Comparison of ENCODE assay signal across 8 mouse cellular contexts in genomic region chr1:64689561-64690212, GRCm38 (mm10). TPM values are rescaled to one million over a fixed set of nuclear protein-coding genes. Genes with fewer than 3 reads are reported as not detected.
A peak's percentile ranks its signal among the peaks of the same experiment; 100 is the strongest.
DNase-seq lines count a peak whose midpoint lies in the region; ATAC-seq and TF ChIP-seq lines count a peak whose summit lies in the region.

No protein-coding gene starts in this region.

- peak overlapping the region; percentile 65 for H3K9ac ChIP-seq in lung, embryonic 16.5 days (ENCODE audit: low read length)
- peak overlapping the region; percentile 70 for H3K9ac ChIP-seq in embryonic facial prominence, embryonic 11.5 days (replicated peaks; ENCODE audit: low read length)

- DNase-seq in lung, adult 2 months, result no peak
- no peak for DNase-seq in embryonic facial prominence, embryonic 11.5 days (ENCODE audit: low spot score)
- peak; percentile 11 for DNase-seq in induced T-regulatory cell, adult 2 months (ENCODE audit: low read depth)
- no peak for DNase-seq in midbrain, embryonic 10.5 days (ENCODE audit: low spot score)
- no peak for DNase-seq in frontal cortex, postnatal 14 days (ENCODE audit: low spot score in 2 of 2)
- DNase-seq in thymus, adult 18-20 months, result no peak
- no peak for DNase-seq in gastrocnemius, postnatal 10 days

- 14% methylated on average over 9 of the region's 9 CpGs for WGBS in lung, embryonic 16.5 days
- WGBS in lung, adult 2 months, result 18% methylated on average over 9 of the region's 9 CpGs
- 28% methylated on average over 9 of the region's 9 CpGs for WGBS in embryonic facial prominence, embryonic 11.5 days
- WGBS in midbrain, embryonic 10.5 days, result 35% methylated on average over 9 of the region's 9 CpGs

- H3K27me3 ChIP-seq in lung, embryonic 16.5 days (ENCODE audit: control insufficient read depth, insufficient read depth, low read depth, low read length), result no peaks in the 10 kb centered on the region
- no peaks in the 10 kb centered on the region for H3K27me3 ChIP-seq in embryonic facial prominence, embryonic 11.5 days (ENCODE audit: control insufficient read depth, insufficient read depth, low read length)
- no peaks in the 10 kb centered on the region for H3K27me3 ChIP-seq in midbrain, embryonic 10.5 days (ENCODE audit: low read depth, poor library complexity, severe bottlenecking)

- TF ChIP-seq CTCF in lung, adult 2 months (IDR thresholded peaks at IDR 0.05; ENCODE audit: insufficient read depth, low read length), result no peak

- no peaks in the 10 kb centered on the region for H3K36me3 ChIP-seq in lung, embryonic 16.5 days (ENCODE audit: control insufficient read depth, insufficient read depth, low read length)
- H3K36me3 ChIP-seq in embryonic facial prominence, embryonic 11.5 days (replicated peaks; ENCODE audit: control insufficient read depth, insufficient read depth, low read depth, low read length), result no peaks in the 10 kb centered on the region
- no peaks in the 10 kb centered on the region; the same call in 1 of the 2 replicates for H3K36me3 ChIP-seq in midbrain, embryonic 10.5 days

- peak overlapping the region; percentile 85 for H3K4me3 ChIP-seq in lung, embryonic 16.5 days (ENCODE audit: low read length)
- H3K4me3 ChIP-seq in lung, adult 2 months (replicated peaks; ENCODE audit: extremely low read depth, low read depth, low read length), result no peak overlapping the region
- H3K4me3 ChIP-seq in embryonic facial prominence, embryonic 11.5 days (ENCODE audit: low read depth, low read length), result peak overlapping the region; percentile 86
- peak overlapping the region; percentile 78 for H3K4me3 ChIP-seq in midbrain, embryonic 10.5 days

- H3K4me2 ChIP-seq in lung, embryonic 16.5 days (ENCODE audit: low read depth, low read length), result peak overlapping the region; percentile 73
- H3K4me2 ChIP-seq in embryonic facial prominence, embryonic 11.5 days (ENCODE audit: low read depth, low read length), result peak overlapping the region; percentile 68

- H3K27ac ChIP-seq in lung, embryonic 16.5 days (ENCODE audit: low read length), result no peak overlapping the region
- no peak overlapping the region for H3K27ac ChIP-seq in embryonic facial prominence, embryonic 11.5 days (replicated peaks; ENCODE audit: low read depth, low read length)
- H3K27ac ChIP-seq in midbrain, embryonic 10.5 days (replicated peaks), result peak overlapping the region; percentile 86

- H3K9me3 ChIP-seq in lung, embryonic 16.5 days (ENCODE audit: control insufficient read depth, low read length), result no peaks in the 10 kb centered on the region
- no peaks in the 10 kb centered on the region for H3K9me3 ChIP-seq in embryonic facial prominence, embryonic 11.5 days (replicated peaks; ENCODE audit: control insufficient read depth, low read length)
- no peaks in the 10 kb centered on the region for H3K9me3 ChIP-seq in midbrain, embryonic 10.5 days (replicated peaks)

- H3K4me1 ChIP-seq in lung, embryonic 16.5 days (replicated peaks; ENCODE audit: control insufficient read depth, insufficient read depth, low read length), result peaks cover 10% of the 10 kb centered on the region
- H3K4me1 ChIP-seq in lung, adult 2 months (ENCODE audit: control insufficient read depth, insufficient read depth, low read length), result peaks cover 3% of the 10 kb centered on the region
- no peaks in the 10 kb centered on the region; the same call in 1 of the 2 replicates for H3K4me1 ChIP-seq in embryonic facial prominence, embryonic 11.5 days (ENCODE audit: control insufficient read depth, insufficient read depth, low read length)
- peaks cover 32% of the 10 kb centered on the region for H3K4me1 ChIP-seq in midbrain, embryonic 10.5 days

- TF ChIP-seq POLR2A in lung, adult 2 months (IDR thresholded peaks at IDR 0.05; ENCODE audit: borderline replicate concordance, extremely low read depth, low read depth, low read length), result no peak

- no peak for ATAC-seq in lung, embryonic 16.5 days (ENCODE audit: low read depth)
- no peak for ATAC-seq in embryonic facial prominence, embryonic 11.5 days (replicated peaks; ENCODE audit: insufficient number of reproducible peaks, low FRiP score, low TSS enrichment, low read depth)

RNA-seq across cellular contexts. Expression of gene Ccnyl1, which starts 0.6 kb away (rescaled TPM):
- 3.6 and 3.8 TPM in 2 replicates for polyA plus RNA-seq in lung, embryonic 16.5 days (2015; fragmentation: Nextera tagmentation; extraction: Ambion mirVana)
- 26.8 and 31.6 TPM in 2 replicates for polyA plus RNA-seq in lung, adult 2 months (2012; rRNA removed)
- 10.9 and 13.7 TPM in 2 replicates for polyA plus RNA-seq in embryonic facial prominence, embryonic 11.5 days (2014; fragmentation: Nextera tagmentation; extraction: Ambion mirVana)
- 6.4 and 6.5 TPM in 2 replicates for polyA plus RNA-seq in midbrain, embryonic 10.5 days (2016; fragmentation: Nextera tagmentation; extraction: Ambion mirVana)
- 10 to 100 TPM; 20.0 to 25.1 TPM for total RNA-seq in gastrocnemius, postnatal 10 days (2021)

RNA-seq across cellular contexts. Expression of gene Fzd5, which starts 47.9 kb away (rescaled TPM):
- polyA plus RNA-seq in lung, embryonic 16.5 days (2015; fragmentation: Nextera tagmentation; extraction: Ambion mirVana), result 2.3 and 2.5 TPM in 2 replicates
- 28.2 and 30.9 TPM in 2 replicates for polyA plus RNA-seq in lung, adult 2 months (2012; rRNA removed)
- polyA plus RNA-seq in embryonic facial prominence, embryonic 11.5 days (2014; fragmentation: Nextera tagmentation; extraction: Ambion mirVana), result 2.9 and 3.1 TPM in 2 replicates
- polyA plus RNA-seq in midbrain, embryonic 10.5 days (2016; fragmentation: Nextera tagmentation; extraction: Ambion mirVana), result 0.36 and 0.79 TPM in 2 replicates
- 1 to 10 TPM; 2.3 to 3.6 TPM for total RNA-seq in gastrocnemius, postnatal 10 days (2021)
